Mouse (Mus musculus) cerebellum, postnatal 36 days (tissue): ENCODE measurements around the gene Ahctf1.
A peak's percentile ranks its signal among the peaks of the same experiment; 100 is the strongest.
"Not testable (repeated sequence)": the region's sequence is repeated elsewhere in the genome, so short reads cannot be mapped to it uniquely, and the experiment has no call there.

Experiments used
- DNase-seq, 2 experiments: peaks; one replicate each; pipeline ENCODE4 v3.0.0; 2021 to 2022; ENCODE audit warnings: mixed read lengths in 2 of 2

The Ahctf1 gene

GRCm38 (mm10) chr1:179804140-179804881 is 831 bp upstream of the Ahctf1 start:
- DNase-seq: peak in 1 of 2 experiments; percentile 55

DNA sequence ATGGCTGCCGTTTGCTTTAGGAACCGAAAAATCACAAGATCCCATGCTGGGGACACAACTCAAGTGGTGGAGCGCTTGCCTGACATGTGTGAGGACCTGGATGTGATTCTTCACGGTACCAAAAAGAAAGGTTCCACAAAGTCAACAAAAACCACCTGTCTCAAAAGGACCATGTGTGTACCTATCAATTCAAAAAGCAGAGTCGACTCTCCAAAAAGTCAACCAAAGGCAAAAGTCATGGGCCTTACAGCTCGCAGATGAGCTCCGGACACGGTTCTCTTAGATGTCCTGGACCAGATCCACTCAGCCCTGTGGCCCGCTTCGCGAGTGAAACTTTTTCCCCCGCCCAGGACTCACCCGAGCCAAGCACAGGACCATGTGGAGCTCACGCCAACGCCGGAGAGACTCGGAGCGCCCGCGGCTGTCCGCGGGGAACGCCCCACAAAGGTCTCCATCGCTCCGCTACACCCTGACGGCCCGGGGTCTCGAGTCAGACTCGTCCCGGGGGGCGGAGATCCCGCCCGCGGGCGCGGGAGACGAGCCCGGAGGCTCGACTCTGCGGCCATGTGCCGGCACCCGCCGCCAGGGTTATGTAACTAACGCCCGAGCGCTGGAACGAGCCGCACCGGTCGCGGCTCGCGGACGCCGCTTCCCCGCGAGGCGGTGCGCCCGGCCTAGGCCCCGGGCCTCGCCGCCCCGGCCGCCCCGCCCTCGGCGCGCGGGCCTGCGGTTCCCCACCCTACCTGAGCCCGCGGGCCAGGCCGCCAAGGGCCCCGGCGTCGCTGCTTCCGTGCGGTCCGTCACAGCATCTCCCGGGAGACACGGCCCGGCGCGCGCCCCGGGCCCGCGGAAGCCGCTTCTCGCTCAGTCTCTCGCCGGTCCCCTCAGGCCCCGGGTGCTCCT is 619 bp downstream of the Ahctf1 start, which contains the start of gene Gm10518:
Gene Gm10518, plus strand, starts transcription at position 767 of the 903 bp plus-strand sequence.
- DNase-seq: peak; percentile 70 to 74

- DNase-seq: no peak
Observed at GRCm38 (mm10) chr1:179798794-179799193, 4.7 kb downstream of the Ahctf1 start.

DNA sequence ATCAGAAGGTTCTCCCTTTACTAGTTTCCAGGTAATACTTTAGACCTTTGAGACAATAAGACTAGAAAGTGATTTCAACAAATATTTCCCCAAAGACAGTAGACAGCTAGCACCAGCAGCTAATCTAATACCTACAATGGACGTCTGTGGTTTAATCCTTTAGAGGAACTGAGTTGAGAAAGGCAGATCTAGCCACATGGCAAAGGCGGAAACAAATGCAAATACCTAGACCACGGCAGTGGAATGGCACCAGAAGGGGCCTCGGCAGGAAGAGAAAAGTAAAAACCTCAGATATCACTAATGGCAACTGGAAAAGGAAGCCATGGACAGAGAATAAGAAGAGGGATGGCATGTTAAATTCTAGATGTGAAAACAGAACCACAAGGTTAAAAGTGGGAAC is 16.2 kb downstream of the Ahctf1 start:
- DNase-seq: no peak

GRCm38 (mm10) chr1:179785502-179785901 is 18.0 kb downstream of the Ahctf1 start:
- DNase-seq: no peak

GRCm38 (mm10) chr1:179784098-179784497 is 19.4 kb downstream of the Ahctf1 start:
- DNase-seq: no peak

- DNase-seq: no peak
Observed at GRCm38 (mm10) chr1:179776831-179777230, 26.6 kb downstream of the Ahctf1 start.

DNA sequence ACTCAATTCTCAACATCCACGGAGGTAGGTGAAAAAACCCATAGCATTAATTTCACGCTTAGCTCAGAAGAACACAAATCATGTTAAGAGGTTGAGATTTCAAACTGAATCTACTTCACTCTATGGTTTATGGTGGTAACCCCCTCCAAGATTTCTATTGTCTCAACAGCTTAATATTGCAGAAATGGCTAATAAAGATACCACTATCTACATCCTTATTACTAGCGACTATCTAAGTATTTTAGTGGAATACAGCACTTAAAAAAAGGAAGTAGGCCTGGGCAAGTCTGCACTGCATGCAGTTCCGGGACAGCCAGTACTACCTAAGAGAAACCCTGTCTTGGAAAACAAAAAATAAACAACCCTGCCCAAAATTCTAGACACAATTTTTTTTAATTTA is 42.9 kb downstream of the Ahctf1 start:
- DNase-seq: no peak

DNA sequence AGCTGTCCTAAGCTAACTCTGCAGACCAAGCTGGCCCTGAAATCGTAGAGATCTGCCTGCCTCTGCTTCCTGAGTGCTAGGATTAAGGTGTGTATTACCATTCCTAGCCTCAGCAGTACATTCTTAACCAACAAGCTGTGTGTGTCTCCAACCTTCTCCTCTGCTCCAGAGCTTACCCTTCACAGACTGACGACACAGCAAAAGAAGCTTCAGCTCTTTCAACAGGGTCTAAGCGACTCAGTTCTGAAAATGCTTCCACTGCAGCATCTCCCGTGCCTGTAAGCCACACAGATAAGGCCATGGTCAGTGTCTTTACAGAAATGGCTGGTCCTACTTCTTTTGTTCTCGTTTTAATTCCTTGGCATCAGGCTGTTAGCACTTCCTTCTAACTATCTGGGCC is 43.4 kb downstream of the Ahctf1 start:
- DNase-seq: no peak

- no peak for DNase-seq
Observed at GRCm38 (mm10) chr1:179756477-179756876, 47.0 kb downstream of the Ahctf1 start.

DNA sequence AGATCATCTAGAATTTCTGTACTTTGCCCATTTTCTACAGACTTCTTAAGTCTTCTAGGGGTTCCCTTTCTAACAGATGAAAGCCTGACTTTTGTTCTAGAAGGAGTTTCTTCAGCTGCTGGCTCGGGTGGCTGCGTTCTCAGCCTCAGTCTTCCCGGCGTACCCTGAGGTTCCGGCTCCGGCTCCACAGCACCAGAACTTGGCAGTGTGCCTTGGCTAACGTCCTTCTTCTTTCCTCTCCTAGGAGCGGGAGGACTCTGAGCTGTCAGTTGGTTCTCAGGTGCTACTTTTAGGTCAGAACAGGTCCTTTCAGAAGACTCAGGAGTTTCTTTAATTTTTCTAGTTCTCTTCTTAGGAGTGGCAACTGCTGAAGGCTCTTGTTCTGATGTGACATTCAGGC is 50.5 kb downstream of the Ahctf1 start:
- DNase-seq: peak; percentile 68 to 70

- no peak for DNase-seq
Observed at GRCm38 (mm10) chr1:179752276-179752675, 51.2 kb downstream of the Ahctf1 start.

DNA sequence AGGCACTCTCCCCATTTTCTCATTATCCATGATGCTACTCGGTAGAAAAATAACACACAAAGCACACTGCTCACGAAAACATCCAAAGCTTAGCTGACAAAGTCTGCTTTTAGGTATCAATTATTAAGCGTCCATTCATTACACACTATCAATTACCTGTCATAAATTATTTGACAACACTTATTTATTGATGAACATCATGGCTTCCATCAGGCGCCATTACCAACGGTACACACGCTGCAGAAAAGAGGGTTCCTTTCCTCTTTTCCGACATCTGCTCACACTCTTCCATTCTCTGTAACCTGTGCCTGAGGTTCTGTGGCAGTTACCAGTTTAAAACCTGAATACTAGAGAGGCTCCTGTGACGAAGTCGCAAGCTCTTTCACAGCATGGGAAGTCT is 58.3 kb downstream of the Ahctf1 start, which contains the start of gene Kif28:
Gene Kif28, minus strand, starts transcription at position 101 of the 400 bp plus-strand sequence.
- DNase-seq: no peak

- peak in 1 of 2 experiments; percentile 11 for DNase-seq
Observed at GRCm38 (mm10) chr1:179743593-179744193, 59.8 kb downstream of the Ahctf1 start.

- DNase-seq: no peak
Observed at GRCm38 (mm10) chr1:179736483-179736882, 67.0 kb downstream of the Ahctf1 start.

DNA sequence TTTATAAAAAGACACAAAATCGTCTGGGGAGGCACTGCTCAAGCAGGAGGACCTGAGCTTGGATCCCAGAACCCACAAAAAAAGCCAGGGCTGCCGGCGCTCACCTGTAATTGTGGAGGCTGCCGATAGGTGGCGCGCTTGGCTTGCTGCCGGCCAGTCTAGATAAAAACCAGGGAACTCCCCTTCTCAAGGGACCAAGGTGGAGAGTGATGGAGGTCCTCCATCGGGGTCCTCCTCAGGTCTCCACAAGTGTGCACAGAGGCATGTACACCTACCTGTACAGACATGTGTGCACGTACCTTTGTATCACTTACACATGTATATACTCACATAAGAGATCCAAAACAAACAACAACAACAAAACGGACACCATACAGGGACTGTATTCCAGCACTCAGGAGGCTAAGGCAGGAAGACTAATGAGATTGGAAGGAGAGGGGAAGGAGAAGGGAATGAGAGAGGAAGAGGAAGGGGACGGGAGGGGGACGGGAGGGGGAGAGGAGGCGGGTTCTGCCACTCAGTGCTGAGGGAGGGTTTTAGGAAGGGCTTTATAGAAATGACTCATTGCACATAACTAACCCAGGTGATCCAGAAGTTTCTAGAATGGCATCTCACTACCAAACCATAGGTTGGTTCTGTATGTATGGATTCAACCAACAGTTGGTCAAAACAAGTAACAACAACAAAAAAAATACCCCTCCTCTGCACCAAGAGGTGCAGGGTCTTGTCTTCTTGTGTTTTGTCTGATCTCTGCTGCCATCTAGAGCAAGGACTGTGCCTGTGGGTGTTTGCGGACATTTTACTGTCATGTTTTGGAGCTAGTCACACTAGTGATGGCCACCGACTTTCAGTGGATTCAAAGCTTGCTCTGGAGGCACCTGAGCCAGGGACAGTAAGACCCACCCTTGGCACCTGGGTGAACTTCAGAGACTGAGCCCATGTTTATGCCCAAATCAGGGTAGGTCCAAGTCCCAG is 68.7 kb downstream of the Ahctf1 start:
- DNase-seq: peak; percentile 73 to 79

- DNase-seq: no peak
Observed at GRCm38 (mm10) chr1:179731391-179731790, 72.1 kb downstream of the Ahctf1 start.

DNA sequence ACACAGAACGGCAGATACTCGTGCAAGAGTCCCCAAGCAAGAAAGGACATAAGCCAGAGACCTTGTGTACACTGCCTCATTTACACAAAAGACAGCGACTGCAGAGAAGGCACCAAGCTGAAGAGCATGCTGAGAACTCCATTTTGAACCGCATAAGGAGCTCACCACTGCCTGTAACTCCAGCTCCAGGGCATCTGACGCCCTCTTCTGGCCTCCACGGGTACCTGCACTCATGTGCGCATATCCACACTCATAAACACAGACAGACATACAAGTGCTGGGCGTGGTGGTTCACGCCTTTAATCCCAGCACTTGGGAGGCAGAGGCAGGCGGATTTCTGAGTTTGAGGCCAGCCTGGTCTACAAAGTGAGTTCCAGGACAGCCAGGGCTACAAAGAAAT is 74.8 kb downstream of the Ahctf1 start:
- DNase-seq: no peak

DNA sequence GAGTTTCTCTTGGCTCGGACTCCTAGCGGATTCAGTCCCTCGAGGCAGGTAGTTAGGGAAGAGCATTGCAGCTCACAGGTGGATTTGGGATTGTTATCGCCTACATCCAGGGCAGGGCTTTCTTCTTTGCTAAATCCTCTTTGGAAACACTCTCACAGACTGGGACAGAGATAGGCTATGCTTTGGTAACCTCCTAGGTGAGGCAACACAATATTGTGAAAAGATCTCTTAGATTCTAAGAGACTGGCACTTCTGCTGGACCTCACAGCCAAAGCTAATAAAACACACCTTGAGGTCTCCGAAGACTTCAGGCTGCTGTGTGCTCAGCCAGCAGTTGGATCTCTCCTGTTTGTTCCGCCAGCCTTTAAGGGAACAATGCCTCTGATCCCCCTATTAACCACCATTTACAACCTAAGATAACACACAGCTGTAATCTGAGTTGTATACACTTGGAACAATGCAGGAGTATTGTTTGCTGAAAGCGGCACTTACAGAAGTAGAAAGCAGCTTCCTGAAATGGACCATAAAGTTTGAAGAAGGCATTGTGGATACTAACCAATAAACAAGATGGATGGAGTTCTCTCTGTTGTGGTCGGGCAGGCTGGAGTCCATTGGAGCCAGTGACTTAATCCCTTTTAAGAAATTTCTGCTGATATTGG is 80.5 kb downstream of the Ahctf1 start:
- DNase-seq: no peak

- no peak for DNase-seq
Observed at GRCm38 (mm10) chr1:179715786-179716185, 87.7 kb downstream of the Ahctf1 start.

DNA sequence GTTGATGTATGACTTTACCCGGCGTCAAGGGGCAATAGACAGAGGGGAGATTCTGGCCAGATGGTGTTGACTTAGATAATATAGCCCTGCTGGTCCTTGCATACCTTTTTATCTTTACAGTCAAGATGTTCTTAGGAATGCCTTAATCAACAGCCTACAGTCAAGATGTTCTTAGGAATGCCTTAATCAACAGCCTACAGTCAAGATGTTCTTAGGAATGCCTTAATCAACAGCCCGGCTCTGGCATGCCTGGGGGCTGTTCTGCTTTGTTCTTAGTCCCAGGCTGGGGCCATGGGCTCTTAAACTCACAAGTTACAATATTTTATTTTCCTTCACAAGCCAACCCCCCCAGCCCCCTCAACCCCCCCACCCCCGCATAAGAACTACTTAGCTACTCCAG is 88.2 kb downstream of the Ahctf1 start:
- DNase-seq: not testable (repeated sequence)
